Mouse (Mus musculus) cerebellum, adult 9-11 months (tissue): ENCODE measurements at regions not wholly inside any gene's neighbourhood (a gene's known extent, or its start where the extent isn't known, plus 50 kb on each side); places are given as distances from the start of the nearest gene placed in this dataset.

Source experiments
- DNase-seq: peaks from one replicate; pipeline ENCODE4 v3.0.0; 2022

GRCm38 (mm10) chr13:43919781-43920420 lies 135.3 kb downstream of the Cd83 start:
- DNase-seq: no peak

GRCm38 (mm10) chr13:43930081-43930981 lies 145.8 kb downstream of the Cd83 start:
- DNase-seq: no peak

DNA sequence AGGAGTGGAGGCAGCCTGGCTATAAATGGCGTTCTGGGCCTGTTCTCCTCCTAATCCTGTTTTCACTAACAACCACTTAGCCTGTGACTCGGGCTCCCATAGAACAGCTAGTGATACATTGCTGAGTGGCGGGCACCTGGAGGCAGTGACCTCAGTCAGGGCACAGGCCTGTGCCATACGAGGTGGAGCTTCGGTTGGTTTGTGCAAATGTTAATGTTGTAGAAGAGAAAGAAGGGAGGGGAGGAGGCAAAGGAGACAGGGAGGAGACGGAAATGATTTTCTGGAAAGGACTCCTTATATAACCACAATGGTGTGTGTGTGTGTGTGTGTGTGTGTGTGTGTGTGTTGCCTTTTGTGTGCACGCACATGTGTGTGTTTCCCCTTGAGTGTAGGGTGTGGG lies 148.4 kb downstream of the Cd83 start:
- DNase-seq: no peak

DNA sequence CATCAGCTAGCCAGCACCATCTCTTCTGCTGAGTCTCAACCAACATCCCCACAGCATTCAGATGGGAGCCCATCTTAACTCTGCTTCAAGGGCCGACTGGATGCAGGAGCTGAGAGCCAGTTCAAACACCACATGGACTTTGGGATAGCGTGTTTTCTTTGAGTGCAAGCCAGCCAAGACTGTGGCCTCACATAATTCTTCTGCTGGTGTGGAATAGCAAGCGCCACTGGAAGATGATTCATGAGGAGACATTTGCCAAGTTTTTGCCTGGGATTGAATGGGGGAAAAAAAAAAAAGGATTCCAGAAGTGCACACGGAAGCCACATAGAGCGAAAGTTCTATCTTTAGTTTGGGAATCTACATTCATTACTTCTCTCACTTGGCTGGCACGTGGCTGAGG lies 150.7 kb downstream of the Cd83 start:
- DNase-seq: no peak

DNA sequence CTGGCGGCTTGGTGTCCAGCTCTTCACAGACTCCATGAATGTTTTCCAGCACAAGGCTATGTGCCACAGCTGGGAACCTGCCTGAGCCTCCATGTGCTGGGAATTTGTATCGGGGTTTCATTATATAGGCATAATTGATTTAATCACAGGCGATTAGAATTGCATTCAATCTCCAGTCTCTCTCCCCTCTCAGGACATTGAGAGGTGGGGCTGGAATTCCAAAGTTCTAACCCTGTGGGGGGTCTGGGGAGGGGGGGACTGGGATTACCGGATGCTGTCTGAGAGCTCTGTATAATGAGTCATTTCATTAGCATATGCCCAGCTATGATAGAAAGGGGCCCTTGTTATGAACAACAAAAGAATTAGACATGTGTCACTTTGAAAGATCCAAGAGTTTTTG lies 151.9 kb downstream of the Cd83 start:
- DNase-seq: no peak

DNA sequence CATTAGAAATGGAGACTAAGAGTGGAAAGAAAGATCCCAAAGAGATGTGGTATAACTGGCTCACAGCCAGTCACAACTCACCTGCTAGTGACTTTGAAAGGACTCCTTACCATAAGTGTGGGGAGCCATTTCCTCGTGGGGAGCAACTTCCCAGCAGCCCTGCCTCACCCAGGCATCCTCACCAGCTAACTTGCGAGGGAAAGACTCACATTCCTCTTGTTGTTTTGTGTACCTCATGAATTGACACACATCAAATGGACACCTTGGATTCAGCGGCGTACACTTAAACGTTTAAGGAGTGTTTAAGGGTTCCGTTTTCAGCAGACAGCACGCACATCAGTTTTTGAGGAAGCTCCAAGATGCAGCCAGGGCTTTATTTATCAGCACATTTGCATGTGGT lies 154.0 kb downstream of the Cd83 start:
- no peak for DNase-seq

DNA sequence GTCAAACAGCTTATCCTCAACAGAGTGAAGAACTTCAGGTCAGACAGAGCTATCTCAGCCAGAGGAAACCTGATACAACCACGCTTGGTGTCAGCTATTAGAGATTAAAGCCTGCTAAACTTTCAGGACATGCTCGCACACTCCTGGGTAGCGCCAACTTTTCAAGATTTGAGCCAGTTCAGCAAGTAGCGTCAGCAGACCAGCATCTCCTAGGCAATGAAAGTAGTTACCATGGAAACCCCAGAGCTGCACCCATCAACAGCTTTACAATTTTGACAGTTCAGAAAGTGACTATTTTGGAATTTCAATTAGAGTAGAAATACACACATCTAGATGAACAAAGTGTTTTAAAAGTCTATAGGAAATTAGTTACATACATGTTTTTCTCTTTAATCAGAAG lies 154.8 kb downstream of the Cd83 start:
- DNase-seq: no peak

DNA sequence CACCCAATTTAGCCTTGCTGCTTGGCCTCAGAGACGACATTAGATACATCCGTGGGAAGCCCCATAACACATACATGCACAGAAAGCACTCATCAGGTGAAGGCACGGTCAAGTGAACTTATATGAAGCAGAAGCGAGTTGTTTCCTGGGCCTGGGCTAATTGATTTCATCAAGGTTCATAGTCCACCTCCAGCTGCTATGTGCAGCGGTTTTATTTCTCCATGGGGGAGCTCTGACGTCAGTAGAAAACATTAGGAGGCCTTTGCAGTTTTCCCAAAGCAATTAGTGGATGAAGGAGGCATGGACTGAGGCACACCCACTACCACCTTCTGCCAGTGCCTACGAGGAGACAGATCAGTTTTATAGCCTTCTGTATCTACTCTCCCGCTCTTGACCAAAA lies 157.2 kb downstream of the Cd83 start:
- DNase-seq: no peak

DNA sequence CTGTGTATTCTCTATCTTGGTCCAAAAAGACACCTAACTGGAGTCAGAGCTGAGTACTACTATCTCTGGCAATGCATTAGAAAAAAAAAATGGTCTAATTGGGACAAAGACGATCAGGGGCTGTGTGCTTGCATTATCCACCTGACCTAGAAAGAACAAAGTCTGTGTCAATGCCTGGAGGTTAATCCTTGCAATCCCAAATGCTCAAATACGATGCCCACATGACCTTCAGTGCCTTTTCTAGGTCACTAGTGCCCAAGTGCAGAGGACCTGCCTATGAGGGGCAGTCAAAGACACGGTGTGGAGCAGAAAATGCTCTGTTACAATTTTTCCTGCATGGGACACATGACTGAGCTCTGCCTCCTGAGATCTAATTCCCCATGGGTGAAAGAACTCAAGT lies 164.0 kb downstream of the Cd83 start:
- DNase-seq: no peak

- DNase-seq: no peak
These were observed 165.4 kb downstream of the Cd83 start for GRCm38 (mm10) chr13:43949740-43950643.

GRCm38 (mm10) chr13:43952491-43952890 lies 167.9 kb downstream of the Cd83 start:
- DNase-seq: no peak

- DNase-seq: no peak
These were observed 168.5 kb downstream of the Cd83 start for GRCm38 (mm10) chr13:43952972-43953592.

- no peak for DNase-seq
These were observed 170.3 kb downstream of the Cd83 start for GRCm38 (mm10) chr13:43954714-43955393.

DNA sequence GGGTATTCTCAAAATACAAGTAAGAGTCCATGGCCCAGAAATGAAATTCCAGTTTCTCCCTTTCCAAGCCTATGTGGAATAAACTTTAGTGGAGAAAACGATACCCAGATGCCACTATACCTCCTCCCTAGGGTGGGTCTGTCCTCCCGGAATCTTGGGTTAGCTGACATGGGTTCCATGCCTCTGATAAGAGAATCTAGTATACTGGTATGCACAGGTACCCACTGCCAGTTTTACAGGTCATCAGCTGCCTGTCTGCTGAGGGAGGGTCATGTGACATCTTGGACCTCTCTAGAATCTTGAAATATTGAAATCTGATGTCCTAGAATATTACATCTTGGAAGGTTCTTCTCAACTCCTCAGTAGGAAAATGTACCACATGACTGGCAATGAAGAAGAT lies 172.5 kb downstream of the Cd83 start:
- DNase-seq: no peak

GRCm38 (mm10) chr13:43959121-43959572 lies 174.6 kb downstream of the Cd83 start:
- no peak for DNase-seq

GRCm38 (mm10) chr13:43961047-43961690 lies 176.6 kb downstream of the Cd83 start:
- no peak for DNase-seq

GRCm38 (mm10) chr13:43961987-43962386 lies 177.4 kb downstream of the Cd83 start:
- DNase-seq: no peak

- DNase-seq: no peak
These were observed 178.7 kb downstream of the Cd83 start for GRCm38 (mm10) chr13:43963321-43963720.

DNA sequence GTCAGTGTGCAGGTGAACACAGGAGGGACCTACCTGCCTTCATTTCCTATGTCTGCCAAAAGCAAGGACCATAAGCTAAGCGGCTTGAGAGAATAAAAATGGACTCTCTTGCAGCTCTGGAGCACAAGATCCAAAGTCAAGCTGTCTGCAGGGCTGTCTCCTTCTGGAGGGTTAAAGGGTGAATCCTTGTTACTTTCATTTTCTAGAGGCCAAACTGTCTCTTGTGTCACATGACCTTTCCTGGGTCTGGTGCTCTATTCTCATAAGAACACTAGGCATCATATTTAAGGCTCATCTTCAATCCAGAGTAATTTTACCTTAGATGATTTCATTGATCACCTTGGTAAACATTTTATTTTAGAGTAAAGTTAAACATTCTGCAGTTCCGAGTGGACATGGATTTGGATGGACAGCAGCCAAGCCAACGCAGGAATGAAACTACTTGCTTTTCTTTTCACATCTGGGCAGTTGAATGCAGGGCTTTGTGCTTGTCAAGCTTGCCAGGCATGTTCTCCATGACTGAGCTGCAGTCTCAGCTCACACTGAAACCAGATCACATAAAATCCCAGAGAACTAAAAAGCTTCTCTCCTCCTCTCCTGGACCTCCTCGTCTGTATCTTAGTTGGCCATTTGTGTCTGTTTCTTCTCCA lies 180.8 kb downstream of the Cd83 start:
- no peak for DNase-seq

GRCm38 (mm10) chr13:43967516-43967915 lies 182.9 kb downstream of the Cd83 start:
- peak; percentile 32 for DNase-seq

DNA sequence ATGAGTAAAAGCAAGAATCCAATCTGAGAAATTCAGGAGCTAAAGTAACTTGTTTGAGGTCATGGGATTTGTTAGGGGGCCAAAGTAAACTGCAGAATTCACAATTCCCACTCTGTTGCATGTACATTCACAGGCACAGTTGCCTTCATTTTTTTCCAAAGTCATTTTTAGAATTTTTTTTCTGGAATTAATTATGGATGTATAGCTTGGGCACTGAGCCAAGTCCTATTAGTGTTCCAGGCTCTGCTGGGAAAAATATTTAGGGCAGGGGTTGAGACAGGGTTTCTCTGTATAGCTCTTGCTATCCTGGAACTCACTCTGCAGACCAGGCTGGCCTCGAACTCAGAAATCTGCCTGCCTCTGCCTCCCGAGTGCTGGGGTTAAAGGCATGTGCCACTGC lies 188.3 kb downstream of the Cd83 start:
- no peak for DNase-seq
